Mouse (Mus musculus) midbrain, embryonic 10.5 days (tissue): ENCODE data around the gene Ucp2. TPM values are rescaled to one million over a fixed set of nuclear protein-coding genes. Genes with fewer than 3 reads are reported as not detected.
"Not testable (repeated sequence)": the region's sequence is repeated elsewhere in the genome, so short reads cannot be mapped to it uniquely, and the experiment has no call there.

ENCODE experiments used
- DNase-seq: peaks from one replicate; pipeline ENCODE4 v3.0.0-alpha.2; 2017; ENCODE audit warnings: low spot score
- H3K27ac ChIP-seq: fragments of 300-500 bp; sonication (generic); replicated peaks from 2 replicates; pipeline ENCODE4 v1.5.1; 2016; ENCODE audit warnings: mild to moderate bottlenecking
- H3K27me3 ChIP-seq: fragments of 300-500 bp; sonication (generic); 2 replicates; pipeline ENCODE4 v1.6.1; 2016; ENCODE audit warnings: low read depth, mild to moderate bottlenecking; ENCODE audit not compliant: poor library complexity, severe bottlenecking
- H3K36me3 ChIP-seq: fragments of 300-500 bp; sonication (generic); 2 replicates; pipeline ENCODE4 v1.6.1; 2016; ENCODE audit warnings: mild to moderate bottlenecking, moderate library complexity
- H3K4me1 ChIP-seq: fragments of 300-500 bp; sonication (generic); 2 replicates; pipeline ENCODE4 v1.6.1; 2016
- H3K4me3 ChIP-seq: fragments of 300-500 bp; sonication (generic); 2 replicates; pipeline ENCODE4 v1.5.1; 2016; ENCODE audit warnings: mild to moderate bottlenecking, moderate library complexity
- H3K9me3 ChIP-seq: fragments of 300-500 bp; sonication (generic); replicated peaks from 2 replicates; pipeline ENCODE4 v1.6.1; 2016; ENCODE audit warnings: mild to moderate bottlenecking
- WGBS: fragments of 180-500 bp; shearing (Covaris S2); methylation state at CpG from one replicate; pipeline ENCODE4 v1.1.7; 2016; 5-methylcytosine and 5-hydroxymethylcytosine counted together
- polyA plus RNA-seq: library from polyadenylated mRNA; unstranded; fragments of >200 nt; fragmentation: Nextera tagmentation; extraction: Ambion mirVana; gene quantifications from 2 replicates; pipeline ENCODE4 v1.2.1, GENCODE M21; 2016

The Ucp2 gene
- polyA plus RNA-seq, 1 experiment from 2014 or later = 81.4 TPM

GRCm38 (mm10) chr7:100466781-100467510, 26.2 kb upstream of the Ucp2 start:
- no peaks in the 10 kb centered on the region for H3K4me1 ChIP-seq
- 90% methylated on average over 11 of the region's 11 CpGs for WGBS
- peaks cover 92% of the 10 kb centered on the region for H3K36me3 ChIP-seq
- 0 out of 2 replicates have a peak overlapping the region, but pooled peaks have one; percentile 19 for H3K27ac ChIP-seq
- no peak for DNase-seq
- H3K9me3 ChIP-seq = no peaks in the 10 kb centered on the region
- no peaks in the 10 kb centered on the region for H3K27me3 ChIP-seq
- H3K4me3 ChIP-seq = no peak overlapping the region

DNA sequence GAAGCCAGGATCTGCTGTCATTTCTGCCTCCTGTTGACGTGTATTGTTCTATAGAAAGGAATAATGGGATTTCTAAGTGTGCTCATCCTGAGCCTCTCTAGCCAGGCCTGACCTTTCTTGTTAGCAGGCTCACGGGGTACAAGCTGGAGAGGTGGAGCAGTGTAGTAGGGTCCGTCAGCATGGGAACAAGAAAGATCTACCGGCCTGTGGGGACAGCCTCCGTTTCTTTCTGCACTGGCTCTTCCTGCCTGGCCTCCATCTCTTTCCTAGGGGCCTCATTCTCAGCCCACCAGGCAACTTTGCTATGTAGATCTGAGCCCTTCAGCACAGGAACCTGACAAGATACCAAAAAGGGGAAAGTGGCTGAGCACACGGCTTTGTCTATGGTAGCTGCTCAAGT, 24.4 kb upstream of the Ucp2 start:
- 90% methylated on average over 6 of the region's 6 CpGs for WGBS
- Histone ChIP-seq H3K27me3 (no peaks in the 10 kb centered on the region), H3K4me1 (no peaks in the 10 kb centered on the region), H3K27ac (no peak overlapping the region), H3K4me3 (no peak overlapping the region), H3K9me3 (no peaks in the 10 kb centered on the region), H3K36me3 (peaks cover 74% of the 10 kb centered on the region)
- no peak for DNase-seq

GRCm38 (mm10) chr7:100469502-100469901, 23.6 kb upstream of the Ucp2 start:
- Histone ChIP-seq H3K36me3 (peaks cover 67% of the 10 kb centered on the region), H3K4me1 (no peaks in the 10 kb centered on the region), H3K9me3 (no peaks in the 10 kb centered on the region), H3K4me3 (no peak overlapping the region), H3K27ac (no peak overlapping the region), H3K27me3 (no peaks in the 10 kb centered on the region)
- 88% methylated on average over 1 of the region's 1 CpGs for WGBS
- no peak for DNase-seq

- 93% methylated on average over 11 of the region's 11 CpGs for WGBS
- no peak overlapping the region for H3K27ac ChIP-seq
- H3K36me3 ChIP-seq = peaks cover 53% of the 10 kb centered on the region
- no peaks in the 10 kb centered on the region for H3K9me3 ChIP-seq
- H3K4me3 ChIP-seq = no peak overlapping the region
- no peaks in the 10 kb centered on the region for H3K4me1 ChIP-seq
- H3K27me3 ChIP-seq = no peaks in the 10 kb centered on the region
- DNase-seq = no peak
These were observed 22.2 kb upstream of the Ucp2 start for GRCm38 (mm10) chr7:100470796-100471406.

- H3K4me3 ChIP-seq = no peak overlapping the region
- H3K27ac ChIP-seq = no peak overlapping the region
- DNase-seq = no peak
- no peaks in the 10 kb centered on the region for H3K27me3 ChIP-seq
- H3K36me3 ChIP-seq = peaks cover 48% of the 10 kb centered on the region
- no peaks in the 10 kb centered on the region for H3K4me1 ChIP-seq
- no peaks in the 10 kb centered on the region for H3K9me3 ChIP-seq
- WGBS = 94% methylated on average over 1 of the region's 1 CpGs
These were observed 21.7 kb upstream of the Ucp2 start for GRCm38 (mm10) chr7:100471407-100471797.

DNA sequence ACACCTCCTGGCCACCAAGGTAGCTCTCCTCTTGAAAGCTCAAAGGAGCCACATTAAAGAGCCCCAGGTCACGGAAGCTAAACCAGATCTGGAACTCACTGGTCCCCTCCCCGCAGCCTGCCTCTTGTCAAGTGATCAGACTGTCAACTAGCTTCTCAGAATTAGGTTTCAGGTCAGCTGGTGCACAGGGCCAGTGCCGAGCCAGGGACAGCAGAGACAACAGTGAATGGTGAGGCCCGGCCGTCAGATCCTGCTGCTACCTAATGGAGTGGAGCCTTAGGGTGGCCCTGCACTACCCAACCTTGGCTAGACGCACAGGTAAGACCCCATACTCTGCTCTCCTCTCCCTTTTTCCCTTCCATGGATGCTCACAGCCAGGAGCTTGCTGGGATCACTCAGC, 20.4 kb upstream of the Ucp2 start, which contains the start of gene Ucp3:
Ucp3 (plus strand) TSS at position 214 of the 400 bp plus-strand sequence.
- no peak for DNase-seq
- Histone ChIP-seq H3K4me1 (no peaks in the 10 kb centered on the region), H3K4me3 (no peak within 1 kb of the TSS), H3K27me3 (no peaks in the 10 kb centered on the region), H3K36me3 (peaks cover 35% of the 10 kb centered on the region), H3K27ac (0 out of 2 replicates have a peak within 1 kb of the TSS, but pooled peaks have one; percentile 9), H3K9me3 (no peaks in the 10 kb centered on the region)
- WGBS = 88% methylated on average over 6 of the region's 6 CpGs

GRCm38 (mm10) chr7:100473846-100474454, 19.2 kb upstream of the Ucp2 start:
- Histone ChIP-seq H3K36me3 (peaks cover 23% of the 10 kb centered on the region), H3K27me3 (no peaks in the 10 kb centered on the region), H3K4me1 (no peaks in the 10 kb centered on the region), H3K9me3 (no peaks in the 10 kb centered on the region), H3K27ac (no peak overlapping the region), H3K4me3 (no peak overlapping the region)
- DNase-seq = no peak
- WGBS = 92% methylated on average over 9 of the region's 9 CpGs

- DNase-seq = no peak
- Histone ChIP-seq H3K27me3 (no peaks in the 10 kb centered on the region), H3K4me1 (no peaks in the 10 kb centered on the region), H3K27ac (no peak overlapping the region), H3K36me3 (peaks cover 16% of the 10 kb centered on the region), H3K4me3 (no peak overlapping the region), H3K9me3 (no peaks in the 10 kb centered on the region)
- WGBS = 75% methylated on average over 1 of the region's 1 CpGs
These were observed 18.5 kb upstream of the Ucp2 start for GRCm38 (mm10) chr7:100474680-100475079.

DNA sequence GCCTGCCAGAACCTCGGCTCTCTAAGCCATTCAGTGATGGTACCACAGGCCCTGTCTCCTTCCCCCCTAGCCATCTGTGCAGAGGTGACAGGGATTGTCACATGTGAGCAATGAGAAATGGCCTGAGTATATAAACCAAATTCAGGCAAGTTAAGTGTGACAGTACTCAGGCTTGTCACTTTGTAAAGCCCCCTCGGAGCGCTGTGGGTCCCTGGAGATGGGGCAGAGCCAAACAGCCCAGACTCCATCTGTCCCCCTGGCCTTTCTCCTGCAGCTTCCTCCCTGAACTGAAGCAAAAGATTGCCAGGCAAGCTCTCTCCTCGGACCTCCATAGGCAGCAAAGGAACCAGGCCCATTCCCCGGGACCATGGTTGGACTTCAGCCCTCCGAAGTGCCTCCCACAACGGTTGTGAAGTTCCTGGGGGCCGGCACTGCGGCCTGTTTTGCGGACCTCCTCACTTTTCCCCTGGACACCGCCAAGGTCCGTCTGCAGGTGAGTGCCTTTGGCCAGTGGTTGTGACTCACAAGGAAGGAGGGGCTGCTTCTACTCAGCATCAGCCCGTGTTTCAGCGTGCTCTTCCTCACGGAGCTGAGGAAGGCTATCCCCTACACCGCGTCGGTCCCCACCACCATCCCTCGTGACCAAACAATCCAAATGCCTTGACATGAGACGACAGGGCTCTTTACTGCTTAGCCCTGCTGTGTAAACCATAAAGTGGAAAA, 13.9 kb upstream of the Ucp2 start:
- Histone ChIP-seq H3K9me3 (no peaks in the 10 kb centered on the region), H3K4me3 (no peak overlapping the region), H3K4me1 (no peaks in the 10 kb centered on the region), H3K27ac (no peak overlapping the region), H3K36me3 (no peaks in the 10 kb centered on the region), H3K27me3 (no peaks in the 10 kb centered on the region)
- no peak for DNase-seq
- WGBS = 83% methylated on average over 20 of the region's 20 CpGs

DNA sequence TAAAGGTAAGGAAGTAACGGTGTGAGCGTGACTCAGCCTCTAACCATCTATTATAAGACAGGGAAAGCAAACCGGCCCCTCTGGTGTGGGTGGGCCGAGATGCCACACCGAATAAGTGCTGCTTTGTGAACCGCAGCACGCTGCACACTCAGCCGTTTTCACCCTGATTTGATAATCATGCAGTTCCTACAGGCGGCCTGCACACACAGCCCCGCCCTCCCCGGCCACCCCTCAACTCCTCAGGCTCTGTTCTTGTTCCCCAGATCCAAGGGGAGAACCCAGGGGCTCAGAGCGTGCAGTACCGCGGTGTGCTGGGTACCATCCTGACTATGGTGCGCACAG, 13.3 kb upstream of the Ucp2 start:
- 75% methylated on average over 15 of the region's 15 CpGs for WGBS
- Histone ChIP-seq H3K36me3 (no peaks in the 10 kb centered on the region), H3K27ac (no peak overlapping the region; the same call in 1 of the 2 replicates), H3K27me3 (no peaks in the 10 kb centered on the region), H3K9me3 (no peaks in the 10 kb centered on the region), H3K4me3 (no peak overlapping the region), H3K4me1 (no peaks in the 10 kb centered on the region)
- DNase-seq = no peak

GRCm38 (mm10) chr7:100480175-100480574, 13.0 kb upstream of the Ucp2 start:
- Histone ChIP-seq H3K27ac (no peak overlapping the region; the same call in 1 of the 2 replicates), H3K36me3 (no peaks in the 10 kb centered on the region), H3K4me1 (no peaks in the 10 kb centered on the region), H3K4me3 (no peak overlapping the region), H3K27me3 (no peaks in the 10 kb centered on the region), H3K9me3 (no peaks in the 10 kb centered on the region)
- no peak for DNase-seq
- 84% methylated on average over 17 of the region's 17 CpGs for WGBS

DNA sequence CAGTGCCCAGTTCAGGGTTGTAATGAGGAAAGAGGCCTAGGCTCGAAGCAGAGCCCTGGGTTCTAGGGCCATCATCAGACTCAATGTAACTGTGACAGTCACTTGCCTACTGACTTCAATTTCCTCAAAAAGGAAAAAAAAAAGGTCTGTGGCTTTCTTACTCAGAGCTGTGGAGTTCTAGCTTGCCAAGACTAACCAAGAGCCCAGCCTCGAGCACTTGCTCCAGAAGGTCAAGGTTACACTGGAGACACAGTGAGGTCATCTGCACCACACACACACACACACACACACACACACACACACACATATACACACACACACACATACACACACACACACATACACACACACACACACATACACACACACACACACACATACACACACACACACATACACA, 11.1 kb upstream of the Ucp2 start:
- H3K4me3 ChIP-seq, H3K36me3 ChIP-seq, H3K27ac ChIP-seq, DNase-seq, H3K27me3 ChIP-seq, H3K9me3 ChIP-seq, H3K4me1 ChIP-seq: not testable (repeated sequence)
- WGBS = 96% methylated on average over 2 of the region's 2 CpGs
